Mouse (Mus musculus): ENCODE results near the gene Olfr1054. TPM values are rescaled to one million over a fixed set of nuclear protein-coding genes. Genes with fewer than 3 reads are reported as not detected.
"Not testable (repeated sequence)": the region's sequence is repeated elsewhere in the genome, so short reads cannot be mapped to it uniquely, and the experiment has no call there.

The Olfr1054 gene
- not detected in 2 replicates for total RNA-seq (2021)
- long read RNA-seq, experiment 1: 0 reads
- long read RNA-seq, experiment 2: 0 reads

- DNase-seq: no peak
Observed at GRCm38 (mm10) chr2:86335333-86335732, at the start of gene Olfr1054. Olfr1054 (minus strand) TSS chr2:86335433.

GRCm38 (mm10) chr2:86378293-86378692 lies 43.1 kb upstream of the Olfr1054 start, which contains the start of gene Olfr1057:
Olfr1057 (minus strand) TSS chr2:86378393.
- no peak for DNase-seq

- DNase-seq: not testable (repeated sequence)
Observed at GRCm38 (mm10) chr2:86366342-86366741, 31.1 kb upstream of the Olfr1054 start.

GRCm38 (mm10) chr2:86362369-86362768 lies 27.1 kb upstream of the Olfr1054 start, which contains the start of gene Olfr1056:
Olfr1056 (minus strand) TSS chr2:86362469.
- DNase-seq: no peak

GRCm38 (mm10) chr2:86351751-86352150 lies 16.5 kb upstream of the Olfr1054 start:
- DNase-seq: not testable (repeated sequence)

- no peak for DNase-seq
Observed at GRCm38 (mm10) chr2:86350184-86350583, 15.0 kb upstream of the Olfr1054 start, which contains the start of gene Olfr1055. Olfr1055 (minus strand) TSS chr2:86350284.

- DNase-seq: no peak
Observed at GRCm38 (mm10) chr2:86315184-86315583, 20.0 kb downstream of the Olfr1054 start, which contains the start of gene Olfr1053. Olfr1053 (minus strand) TSS chr2:86315284.

- no peak for DNase-seq
Observed at GRCm38 (mm10) chr2:86292155-86292554, 43.1 kb downstream of the Olfr1054 start, which contains the start of gene Olfr1052. Olfr1052 (plus strand) TSS chr2:86292455.

Other genes with a start within 250 kb of the Olfr1054 start
- gene Olfr1037, start 248.0 kb downstream of the Olfr1054 start, total RNA-seq (2021): not detected in 2 replicates
- gene Olfr1039, start 199.5 kb downstream of the Olfr1054 start, total RNA-seq (2021): not detected in 2 replicates
- gene Olfr1040, start 188.7 kb downstream of the Olfr1054 start, total RNA-seq (2021): not detected in 2 replicates
- not detected in 2 replicates for gene Olfr1042, start 173.6 kb downstream of the Olfr1054 start, total RNA-seq (2021)
- not detected in 2 replicates for gene Olfr1043, start 167.9 kb downstream of the Olfr1054 start, total RNA-seq (2021)
- gene Olfr1044, start 157.6 kb downstream of the Olfr1054 start, total RNA-seq (2021): not detected in 2 replicates
- gene Olfr52, start 149.8 kb downstream of the Olfr1054 start, total RNA-seq (2021): not detected in 2 replicates
- not detected in 2 replicates for gene Olfr1045, start 132.4 kb downstream of the Olfr1054 start, total RNA-seq (2021)
- gene Olfr1046, start 116.1 kb downstream of the Olfr1054 start, total RNA-seq (2021): not detected in 2 replicates
- gene Olfr1047, start 104.0 kb downstream of the Olfr1054 start, total RNA-seq (2021): not detected in 2 replicates
- not detected in 2 replicates for gene Olfr1048, start 95.1 kb downstream of the Olfr1054 start, total RNA-seq (2021)
- gene Olfr1049, start 77.1 kb downstream of the Olfr1054 start, total RNA-seq (2021): not detected in 2 replicates
- gene Olfr1051, start 56.3 kb downstream of the Olfr1054 start, total RNA-seq (2021): not detected in 2 replicates
- gene Olfr1052, start 43.0 kb downstream of the Olfr1054 start, total RNA-seq (2021): not detected in 2 replicates
- gene Olfr1053, start 20.1 kb downstream of the Olfr1054 start, total RNA-seq (2021): not detected in 2 replicates
- gene Olfr1055, start 14.9 kb upstream of the Olfr1054 start, total RNA-seq (2021): not detected in 2 replicates
- not detected in 2 replicates for gene Olfr1056, start 27.0 kb upstream of the Olfr1054 start, total RNA-seq (2021)
- not detected in 2 replicates for gene Olfr1057, start 43.0 kb upstream of the Olfr1054 start, total RNA-seq (2021)
- not detected in 2 replicates for gene Olfr1058, start 53.1 kb upstream of the Olfr1054 start, total RNA-seq (2021)
- gene Olfr1061, start 78.6 kb upstream of the Olfr1054 start, total RNA-seq (2021): not detected in 2 replicates
- gene Olfr1062, start 91.3 kb upstream of the Olfr1054 start, total RNA-seq (2021): not detected in 2 replicates
- not detected in 2 replicates for gene Olfr1065, start 115.2 kb upstream of the Olfr1054 start, total RNA-seq (2021)
- not detected in 2 replicates for gene Olfr1066, start 120.8 kb upstream of the Olfr1054 start, total RNA-seq (2021)
- gene Olfr228, start 152.0 kb upstream of the Olfr1054 start, total RNA-seq (2021): not detected in 2 replicates
- gene Olfr1076, start 173.0 kb upstream of the Olfr1054 start, total RNA-seq (2021): not detected in 2 replicates
- not detected in 2 replicates for gene Olfr1079, start 207.0 kb upstream of the Olfr1054 start, total RNA-seq (2021)
- gene Olfr1080, start 222.8 kb upstream of the Olfr1054 start, total RNA-seq (2021): not detected in 2 replicates